Mouse (Mus musculus) kidney, postnatal 36 days (tissue): ENCODE data around the gene Tox4.

Source experiments
- DNase-seq, 2 experiments: peaks; one replicate each; pipeline ENCODE4 v3.0.0; 2021 to 2022; ENCODE audit warnings: mixed read lengths in 2 of 2

Tox4 gene

DNA sequence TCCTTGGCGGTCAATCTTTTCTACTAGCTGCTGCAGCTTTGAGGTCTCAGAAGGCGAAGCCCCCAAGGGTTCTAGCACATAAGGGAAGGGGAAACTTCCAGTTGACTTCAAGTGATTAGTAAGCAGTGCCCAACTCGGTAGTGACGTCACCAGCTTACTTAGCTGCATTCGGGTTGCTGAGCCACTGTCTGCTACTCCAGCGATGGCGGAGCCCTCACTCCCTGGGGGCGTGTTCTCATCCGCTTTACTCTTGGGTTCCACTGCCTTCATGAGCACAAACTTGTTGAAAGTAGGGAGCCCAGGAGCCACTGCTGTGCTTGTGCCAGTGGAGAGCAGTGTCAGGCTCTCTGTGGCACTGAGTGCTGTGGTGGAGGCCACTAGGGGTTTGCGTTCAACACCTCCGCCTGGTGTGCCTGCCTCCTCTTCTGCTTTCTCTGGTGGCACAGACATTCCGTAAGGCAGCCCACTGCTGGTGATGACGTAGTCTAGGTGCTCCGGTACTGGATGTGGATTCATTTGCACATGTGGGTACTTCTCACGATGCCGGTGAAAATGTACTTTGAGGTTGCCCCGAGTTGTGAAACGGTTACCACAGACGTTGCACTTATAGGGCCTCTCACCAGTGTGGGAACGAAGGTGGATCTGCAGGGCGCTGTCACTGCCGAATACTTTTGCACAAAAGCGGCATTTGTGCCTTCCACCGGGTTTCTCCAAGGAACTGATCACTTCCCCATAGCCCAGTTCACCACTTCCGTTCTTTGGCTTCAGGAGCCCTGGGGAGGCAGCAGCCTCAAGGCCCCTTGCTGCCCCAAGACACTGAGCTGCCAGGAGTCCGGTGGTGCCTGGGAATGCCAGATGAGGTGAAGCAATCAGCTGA, 35.2 kb downstream of the Tox4 start:
- peak in 1 of 2 experiments; percentile 18 for DNase-seq

DNA sequence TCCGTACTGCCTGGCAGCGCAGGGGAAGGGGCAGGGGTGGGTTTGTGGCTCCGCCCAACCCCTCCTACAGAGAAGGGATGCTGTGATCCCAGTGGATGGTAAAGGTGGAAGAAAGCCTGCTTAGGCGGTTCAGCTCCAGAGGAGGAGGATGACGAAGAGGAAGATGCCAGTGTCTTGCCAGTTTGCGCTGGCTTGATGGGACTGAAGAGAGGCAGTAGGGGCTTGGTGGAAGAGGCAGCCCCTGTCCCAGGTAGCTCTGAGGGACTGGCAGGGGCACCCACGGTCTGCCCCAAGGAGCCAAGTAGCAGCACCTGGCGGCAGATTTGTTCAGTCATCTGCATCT, 35.8 kb downstream of the Tox4 start:
- DNase-seq: peak in 1 of 2 experiments; percentile 41

DNA sequence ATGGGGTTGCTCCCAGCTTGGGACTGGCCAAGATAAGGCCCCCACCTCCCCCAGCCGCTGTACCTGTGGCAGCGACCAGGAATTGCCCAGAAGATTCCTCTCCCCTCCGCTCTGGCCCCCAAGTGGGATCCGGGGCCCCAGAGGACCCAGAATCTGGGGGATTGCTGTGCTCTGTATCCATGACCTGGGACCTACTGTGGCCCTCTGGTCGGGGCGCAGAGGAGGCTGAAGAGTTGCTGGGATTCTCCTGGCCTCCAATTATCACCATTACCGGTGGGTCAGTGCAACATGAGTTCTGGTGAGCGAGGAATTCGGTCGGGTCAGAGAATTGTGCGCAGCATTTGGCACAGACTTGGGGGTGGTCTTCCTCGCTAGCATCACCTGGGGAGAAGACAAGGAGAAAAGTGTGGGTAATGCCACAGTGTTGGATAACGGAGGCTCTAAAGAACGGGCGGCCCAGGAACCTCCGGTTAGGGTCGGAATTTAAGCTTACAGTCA, 36.4 kb downstream of the Tox4 start:
- DNase-seq: no peak

DNA sequence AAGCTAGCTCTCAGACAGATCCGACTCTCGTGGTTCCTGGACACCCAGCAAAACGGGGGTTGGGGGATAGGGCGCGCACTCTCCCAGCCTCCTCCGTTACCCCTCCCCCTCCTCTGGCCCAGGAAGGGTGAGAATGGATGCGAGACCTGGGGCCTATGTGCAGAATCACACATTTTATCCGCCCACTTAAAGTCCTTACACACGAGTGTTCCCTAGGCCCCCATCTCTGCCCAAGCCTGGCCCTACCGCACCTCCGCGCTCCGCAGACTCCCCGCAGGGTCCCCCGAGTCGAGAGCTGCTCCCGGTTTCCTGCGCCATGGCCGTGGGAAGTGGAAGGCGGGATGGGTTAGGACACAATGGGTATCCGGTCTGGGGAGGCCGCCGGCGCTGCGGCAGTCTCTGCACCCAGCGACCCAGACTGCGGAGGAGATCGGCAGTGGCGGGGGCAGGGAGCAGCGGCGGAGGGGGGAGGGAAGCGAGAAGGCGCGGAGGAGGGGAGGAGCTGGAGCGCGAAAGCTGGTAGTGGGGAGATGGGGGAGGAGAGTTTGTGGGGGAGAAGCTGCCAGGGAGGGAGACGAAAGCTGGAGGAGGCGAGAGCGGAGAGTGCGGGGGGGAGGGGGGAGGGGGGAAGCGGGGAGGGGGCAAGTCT, 37.0 kb downstream of the Tox4 start:
- DNase-seq: peak; percentile 82 to 85

DNA sequence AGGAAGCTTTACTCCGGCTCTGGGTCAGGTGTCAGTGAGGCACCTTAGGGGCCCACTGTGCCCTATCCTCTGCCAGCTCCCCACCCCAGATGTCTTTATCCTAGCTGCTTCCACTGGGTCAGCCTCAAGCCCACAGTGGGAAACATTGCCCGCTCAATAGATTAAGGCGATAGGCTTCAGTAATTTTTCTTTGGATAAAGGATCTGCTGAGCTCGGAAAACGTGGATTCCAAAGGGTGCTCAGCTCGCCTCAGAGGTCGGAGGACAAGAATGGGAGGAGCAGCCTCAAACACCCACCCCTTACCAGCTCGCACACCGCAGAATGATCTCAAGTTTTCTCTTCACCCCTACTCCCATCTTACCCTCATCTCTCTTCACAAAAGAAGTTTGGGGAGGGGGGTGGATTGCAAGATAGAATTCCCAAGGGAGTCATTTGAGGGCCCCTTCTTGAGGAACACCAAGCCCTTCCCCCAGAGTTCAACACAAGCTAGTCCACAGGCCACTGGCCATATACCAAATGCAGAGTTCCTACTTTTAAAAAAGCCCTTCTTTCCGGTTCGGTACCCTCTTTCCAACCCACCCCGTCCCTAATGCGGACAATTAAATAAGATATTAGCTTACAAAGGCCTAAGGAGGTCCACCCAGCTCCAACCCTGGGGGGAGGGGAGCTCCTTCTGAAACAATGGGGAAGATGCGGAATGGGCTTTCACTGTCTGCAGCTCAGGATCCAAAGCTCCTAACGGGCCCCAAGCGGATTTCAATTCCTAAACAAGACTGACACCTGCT, 37.7 kb downstream of the Tox4 start:
- peak; percentile 71 to 72 for DNase-seq

DNA sequence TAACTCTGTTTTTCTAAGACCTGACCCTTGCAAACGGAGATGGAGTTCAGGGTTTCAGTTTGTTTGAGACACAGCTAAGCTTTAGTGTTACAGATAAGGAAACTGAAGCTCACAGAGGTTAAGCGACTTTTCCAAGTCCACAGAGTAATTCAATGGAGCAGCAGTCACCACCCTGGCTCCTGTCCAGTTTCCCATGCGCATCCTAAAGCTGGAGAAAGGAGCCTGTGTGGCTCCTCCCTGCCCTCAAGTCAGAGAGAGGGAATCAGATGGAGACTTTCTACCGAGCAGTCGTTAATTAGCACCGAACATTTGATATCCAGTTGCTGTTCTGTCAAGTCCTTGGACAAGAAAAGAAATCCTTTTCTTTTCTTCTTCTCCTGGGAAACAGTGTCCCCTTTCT, 40.4 kb downstream of the Tox4 start:
- DNase-seq: no peak

DNA sequence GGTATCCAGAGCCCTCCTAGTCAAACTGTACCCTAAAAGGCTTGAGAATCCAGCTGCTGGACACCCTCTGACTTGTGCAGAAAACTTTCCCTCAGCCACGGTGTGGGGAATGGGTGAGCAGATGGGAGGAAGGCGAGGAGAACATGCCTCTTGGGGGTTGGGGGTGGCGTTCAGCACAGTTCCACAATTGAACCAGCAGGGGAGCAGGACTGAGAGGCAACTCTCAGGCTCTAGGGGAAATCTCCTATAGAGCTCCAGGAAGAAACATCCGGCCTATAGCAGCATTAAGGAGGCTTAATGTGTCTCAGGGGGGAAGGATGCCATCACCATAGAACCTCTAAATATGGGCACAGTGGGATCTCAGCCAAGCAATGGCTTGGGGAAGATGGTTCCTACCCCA, 46.9 kb downstream of the Tox4 start:
- no peak for DNase-seq

DNA sequence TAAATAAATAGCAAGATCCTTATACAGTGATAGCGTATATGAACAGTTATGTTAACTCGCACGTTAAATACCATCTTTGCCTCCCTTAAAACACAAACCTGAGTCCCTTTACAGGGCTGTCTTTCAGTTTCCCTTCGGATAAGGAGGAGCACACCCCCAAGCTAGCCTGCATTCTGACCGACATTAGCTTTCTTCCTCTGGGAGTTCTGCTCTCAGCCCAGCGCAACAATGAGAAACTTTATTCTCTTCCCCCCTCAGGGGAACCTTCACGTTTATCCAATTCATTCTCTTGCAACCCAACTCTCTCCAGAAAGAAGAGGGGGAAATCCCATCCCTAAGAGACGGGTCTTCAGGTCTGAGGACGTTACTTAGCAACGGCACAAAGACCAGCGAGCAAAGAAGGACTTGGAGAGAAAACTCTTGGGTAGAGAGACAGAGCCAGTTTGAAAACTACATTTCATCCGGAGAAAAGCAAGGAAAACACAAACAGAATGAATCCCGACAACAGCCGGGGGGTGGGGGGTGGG, 48.5 kb downstream of the Tox4 start:
- DNase-seq: no peak

DNA sequence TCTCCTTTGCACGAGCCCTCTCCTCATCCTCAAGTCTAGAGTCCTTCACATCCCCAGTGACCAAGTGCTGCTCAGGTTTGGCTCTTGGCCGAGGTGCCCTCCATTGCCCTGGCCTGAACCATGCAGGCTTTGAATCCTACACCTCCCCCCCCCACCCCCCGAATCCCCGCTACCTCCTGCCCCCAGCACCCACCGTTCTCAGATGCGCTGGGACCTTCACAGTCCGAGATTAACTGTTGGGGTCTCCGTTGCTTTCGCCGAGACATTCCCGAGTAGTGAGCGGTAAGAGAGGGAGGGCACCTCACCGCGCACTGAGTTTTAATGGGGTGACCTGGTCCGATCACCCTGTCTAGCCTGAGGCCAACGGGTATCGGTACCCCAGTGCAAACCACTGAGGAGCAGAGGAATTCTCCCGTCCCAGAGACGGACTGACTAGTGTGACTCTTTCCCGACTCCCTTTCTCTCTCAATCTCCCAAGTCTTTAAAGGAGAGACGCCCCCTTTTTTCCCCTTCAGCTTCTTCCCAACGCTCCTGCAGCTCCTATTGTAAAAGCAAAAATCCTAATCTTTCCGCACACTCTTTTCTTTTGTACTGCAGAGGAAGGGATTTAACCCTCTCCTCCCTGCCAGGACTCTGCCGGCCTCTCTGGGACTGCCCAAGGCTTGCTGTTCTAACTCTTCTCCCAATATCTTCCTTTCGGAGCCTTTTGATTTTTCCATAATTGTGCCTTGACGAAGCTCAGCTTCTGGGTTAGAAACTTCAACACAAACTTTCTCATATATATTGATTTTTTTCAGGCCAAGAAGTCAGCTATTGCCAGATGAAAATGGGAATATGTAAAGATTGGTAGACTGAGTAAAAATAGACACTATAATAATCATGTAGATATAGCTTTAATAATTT, 49.2 kb downstream of the Tox4 start, which contains the start of gene Sall2:
Gene Sall2, minus strand, starts transcription at position 853 of the 903 bp plus-strand sequence.
- peak in 1 of 2 experiments; percentile 20 for DNase-seq

DNA sequence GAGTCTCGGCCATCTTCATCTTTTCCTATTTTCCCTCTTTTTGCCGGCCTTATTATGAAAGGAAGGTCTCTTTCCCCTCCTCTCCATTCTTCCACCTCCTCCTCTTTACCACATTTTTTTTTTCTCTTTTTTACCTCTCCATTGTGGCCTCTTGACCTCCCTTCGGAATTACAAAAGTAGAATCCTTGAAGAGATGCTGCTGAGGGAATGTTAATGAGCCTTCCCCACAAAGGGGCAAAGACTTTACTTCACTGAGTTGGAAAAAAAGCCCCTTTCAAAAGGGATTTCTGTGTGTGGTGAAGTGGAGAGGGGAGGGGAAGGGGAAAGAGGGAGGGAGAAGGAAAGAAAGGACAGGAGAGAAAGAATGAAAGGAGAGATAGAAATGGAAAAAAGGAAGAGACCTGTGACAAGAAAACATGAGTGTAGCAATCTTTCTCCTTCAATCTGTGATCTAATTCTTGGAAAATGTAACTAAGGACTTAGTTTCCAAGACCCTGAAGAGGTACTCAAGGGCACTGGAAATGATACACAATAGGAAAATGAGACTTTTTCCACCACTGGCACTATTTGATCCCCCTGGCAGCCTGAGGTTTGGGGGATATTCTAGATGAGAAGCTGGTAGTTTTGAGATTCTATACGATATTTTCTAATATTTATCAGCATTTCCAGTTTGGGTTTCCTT, 52.3 kb downstream of the Tox4 start:
- DNase-seq: no peak

DNA sequence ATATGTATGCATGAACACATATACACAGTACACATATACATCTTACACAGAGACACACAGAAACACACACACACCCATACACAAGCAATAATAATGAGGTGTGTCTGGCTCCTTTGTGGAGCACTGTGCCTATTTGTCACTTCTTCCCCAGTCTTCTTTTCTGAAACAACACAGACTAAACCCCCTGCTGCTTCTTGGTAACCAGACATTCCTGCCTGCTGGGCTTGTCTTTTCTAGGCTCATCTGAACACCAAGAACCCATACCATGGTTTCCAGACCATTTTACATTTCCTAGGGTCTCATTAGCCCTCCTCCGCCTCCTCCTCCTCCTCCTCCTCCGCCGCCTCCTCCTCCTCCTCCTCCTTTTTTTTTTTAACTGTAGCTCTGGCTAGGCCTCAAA, 53.2 kb downstream of the Tox4 start:
- no peak for DNase-seq

DNA sequence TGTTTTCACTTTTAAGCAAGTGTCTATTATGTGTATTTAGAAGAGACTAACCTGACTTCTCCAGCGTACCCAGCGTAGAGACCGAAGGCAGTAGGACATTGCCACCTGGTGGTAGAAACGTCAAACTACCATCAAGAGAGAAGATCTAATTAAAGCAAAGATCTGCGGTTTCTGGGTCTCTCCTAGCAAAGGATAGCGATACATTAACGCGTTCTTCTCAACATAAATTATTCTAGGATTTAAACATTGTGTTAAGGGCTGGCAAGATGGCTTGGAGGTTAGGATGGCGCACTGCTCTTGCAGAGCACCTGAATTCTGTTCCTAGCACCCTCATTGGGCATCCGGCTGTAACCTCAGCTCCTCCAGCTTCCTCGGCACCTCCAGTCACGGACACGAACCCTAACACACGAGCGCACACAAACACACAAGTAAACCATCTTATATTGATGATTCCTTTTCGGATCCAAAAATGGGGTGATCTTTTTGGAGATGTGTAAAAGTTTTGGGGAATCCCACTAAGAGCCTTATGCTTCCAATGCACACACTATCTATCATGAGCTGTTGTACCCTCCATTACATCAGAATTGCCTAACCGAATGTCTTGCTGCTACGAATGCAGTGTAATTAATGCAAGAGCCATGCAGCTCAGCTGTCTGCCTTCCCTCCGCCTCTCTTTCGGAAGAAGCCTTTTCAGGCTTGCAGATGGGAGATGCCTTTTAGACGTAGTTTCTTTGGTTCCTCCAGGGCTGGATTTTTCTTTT, 60.0 kb downstream of the Tox4 start:
- DNase-seq: peak; percentile 71 to 77

DNA sequence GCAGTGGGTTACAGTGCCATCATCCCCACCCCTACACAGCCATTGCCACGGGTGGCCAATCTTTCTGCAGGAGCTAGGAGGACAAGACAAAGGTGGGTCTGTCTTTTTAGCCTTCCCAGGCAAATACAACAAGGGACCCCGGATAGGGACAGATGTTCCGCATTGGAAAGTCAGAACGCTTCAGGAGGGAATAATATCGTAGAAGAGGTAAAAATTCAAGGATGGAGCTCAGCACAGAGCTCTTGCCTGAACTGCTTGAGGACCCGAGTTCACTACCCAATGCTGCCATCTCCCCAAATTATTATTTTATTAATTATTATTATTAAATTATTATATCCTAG, 60.5 kb downstream of the Tox4 start:
- no peak for DNase-seq
